ENCODE assay signal across 23 mouse cellular contexts in genomic region chr12:29297984-29298383, GRCm38 (mm10).
DNase-seq lines count a peak whose midpoint lies in the region; ATAC-seq lines count a peak whose summit lies in the region.
"Had no signal": no experiment of that assay in that cellular context is flagged by ENCODE, and none has a peak within 500 bp of the region (broad histone marks: within the 10 kb centered on the region; RNA-seq: fewer than 3 reads in every experiment).

No protein-coding gene starts in this region.

- no peaks in the 10 kb centered on the region for H3K9me3 ChIP-seq in midbrain, embryonic 11.5 days (ENCODE audit: control insufficient read depth, low read length)
- H3K9me3 ChIP-seq: embryonic facial prominence, embryonic 10.5 days; embryonic facial prominence, embryonic 12.5 days; forebrain, embryonic 13.5 days; forebrain, embryonic 15.5 days had no signal

- no peak overlapping the region for H3K9ac ChIP-seq in midbrain, embryonic 11.5 days (ENCODE audit: low read length)
- H3K9ac ChIP-seq: embryonic facial prominence, embryonic 12.5 days; forebrain, embryonic 13.5 days; forebrain, embryonic 15.5 days; forebrain, postnatal 0 days had no signal

- H3K36me3 ChIP-seq in midbrain, embryonic 11.5 days (ENCODE audit: control insufficient read depth, insufficient read depth, low read length), result no peaks in the 10 kb centered on the region
- H3K36me3 ChIP-seq: embryonic facial prominence, embryonic 10.5 days; embryonic facial prominence, embryonic 12.5 days; forebrain, embryonic 15.5 days; G1E had no signal

- H3K27ac ChIP-seq in midbrain, embryonic 11.5 days (ENCODE audit: low read depth, low read length), result no peak overlapping the region
- H3K27ac ChIP-seq: embryonic facial prominence, embryonic 10.5 days; embryonic facial prominence, embryonic 12.5 days; forebrain, embryonic 13.5 days; forebrain, embryonic 15.5 days had no signal

- 82% methylated on average over 5 of the region's 5 CpGs for WGBS in midbrain, embryonic 11.5 days

- no peaks in the 10 kb centered on the region for H3K27me3 ChIP-seq in midbrain, embryonic 11.5 days (ENCODE audit: control insufficient read depth, insufficient read depth, low read length)
- H3K27me3 ChIP-seq: CH12.LX; embryonic facial prominence, embryonic 12.5 days; forebrain, embryonic 13.5 days; forebrain, embryonic 15.5 days had no signal

- H3K4me3 ChIP-seq in midbrain, embryonic 11.5 days (ENCODE audit: low read depth, low read length), result no peak overlapping the region
- H3K4me3 ChIP-seq: embryonic facial prominence, embryonic 10.5 days; embryonic facial prominence, embryonic 12.5 days; forebrain, embryonic 13.5 days; forebrain, embryonic 15.5 days had no signal

- DNase-seq in frontal cortex, postnatal 14 days (ENCODE audit: low spot score in 2 of 2), result no peak
- peak; percentile 39 for DNase-seq in Muller cell, postnatal 12 days (ENCODE audit: inconsistent ontology term)
- DNase-seq in telencephalon, adult 2 months (ENCODE audit: low read depth, low spot score), result peak; percentile 55
- DNase-seq in midbrain, embryonic 11.5 days (ENCODE audit: low spot score, missing footprints), result no peak
- DNase-seq: adrenal gland, adult 2 months; adrenal gland, postnatal 10 days; adrenal gland, postnatal 25 days; B cell, adult 2 months; cerebellum, adult 11-12 months; cerebellum, adult 2 months; cerebellum, adult 9-10 months; cerebellum, postnatal 10 days; cerebellum, postnatal 25 days; embryo, embryonic 11 days; forebrain, postnatal 0 days had no signal

- ATAC-seq in frontal cortex, adult (ENCODE audit: low TSS enrichment), result peak; percentile 95
- ATAC-seq in midbrain, embryonic 11.5 days (ENCODE audit: low FRiP score), result no peak
- ATAC-seq: CD4-positive, CD25-positive, alpha-beta regulatory T cell, adult 4 months; forebrain, embryonic 13.5 days; forebrain, embryonic 15.5 days; forebrain, postnatal 0 days had no signal

- H3K4me1 ChIP-seq in midbrain, embryonic 11.5 days (ENCODE audit: control insufficient read depth, insufficient read depth, low read length), result no peaks in the 10 kb centered on the region
- H3K4me1 ChIP-seq: embryonic facial prominence, embryonic 10.5 days; embryonic facial prominence, embryonic 12.5 days; forebrain, embryonic 13.5 days; forebrain, embryonic 15.5 days had no signal

- no peak overlapping the region for H3K4me2 ChIP-seq in midbrain, embryonic 11.5 days
- H3K4me2 ChIP-seq: embryonic facial prominence, embryonic 12.5 days; forebrain, embryonic 13.5 days; forebrain, embryonic 15.5 days had no signal

Comparison
In these comparisons a context has a peak if more than half of its experiments do, and no peak if none do; other contexts are left out.
1. DNase-seq: peak in Muller cell, postnatal 12 days (single experiment) and telencephalon, adult 2 months (single experiment); none in frontal cortex, postnatal 14 days (0 of 2) and midbrain, embryonic 11.5 days (single experiment).